Comparison of ENCODE assay signal across 20 mouse cellular contexts in the genomic region with DNA sequence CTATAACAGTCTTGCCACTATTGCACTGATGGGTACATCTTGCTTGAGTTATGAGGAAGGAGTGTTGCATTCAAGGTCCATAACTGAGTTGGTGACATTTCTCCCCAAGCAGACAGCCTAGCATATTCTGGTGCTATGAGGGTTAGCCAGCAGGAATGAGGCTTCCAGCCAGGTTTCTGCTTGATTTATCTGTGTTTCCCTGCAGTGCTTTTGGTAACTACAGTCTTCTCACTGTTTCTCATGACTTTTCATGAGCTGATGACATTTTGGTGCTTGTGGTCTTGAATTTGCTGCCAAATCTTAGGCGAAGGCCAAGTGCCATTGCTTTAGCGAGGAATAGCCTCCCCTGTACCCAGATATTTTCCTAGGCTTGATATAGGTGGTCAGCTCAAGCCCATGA. TPM values are rescaled to one million over a fixed set of nuclear protein-coding genes. Genes with fewer than 3 reads are reported as not detected.
DNase-seq lines count a peak whose midpoint lies in the region; ATAC-seq lines count a peak whose summit lies in the region.
"Had no signal": no experiment of that assay in that cellular context is flagged by ENCODE, and none has a peak within 500 bp of the region (broad histone marks: within the 10 kb centered on the region; RNA-seq: fewer than 3 reads in every experiment).

No protein-coding gene starts in this region.

- ATAC-seq in frontal cortex, adult (ENCODE audit: low TSS enrichment), result no peak
- ATAC-seq: forebrain, embryonic 13.5 days; forebrain, embryonic 15.5 days; forebrain, postnatal 0 days; Patski had no signal

- DNase-seq in adrenal gland, adult 2 months, result peak; percentile 4
- no peak for DNase-seq in adrenal gland, postnatal 36 days
- peak; percentile 41 for DNase-seq in lung, postnatal 10 days
- DNase-seq in lung, postnatal 36 days, result no peak
- DNase-seq in adipocyte (ENCODE audit: low spot score), result peak; percentile 42
- no peak for DNase-seq in kidney, postnatal 4 days
- DNase-seq: adrenal gland, adult 8-10 months; adrenal gland, postnatal 14 days; cerebellum, adult 11 months; cerebellum, adult 18-20 months; cerebellum, adult 8-10 months; cerebellum, adult 9-11 months; cerebellum, postnatal 14 days; cerebellum, postnatal 36 days; embryo, embryonic 11 days; forebrain, postnatal 0 days had no signal

RNA-seq across cellular contexts. Expression of a gene that starts 39.8 kb away (rescaled TPM):
- 10 to 100 TPM; 31.0 to 32.1 TPM for total RNA-seq in adrenal gland, adult 2 months (2021)
- 43.7 and 45.6 TPM in 2 replicates for polyA plus RNA-seq in adrenal gland, adult 2 months (2012; rRNA removed)
- total RNA-seq in adrenal gland, postnatal 36 days (2021), result 10 to 100 TPM; 26.4 to 31.6 TPM

Comparison
In these comparisons a context has a peak if more than half of its experiments do, and no peak if none do; other contexts are left out.
1. DNase-seq: peak in adrenal gland, adult 2 months (single experiment), lung, postnatal 10 days (single experiment) and adipocyte (single experiment); none in adrenal gland, postnatal 36 days (0 of 2), lung, postnatal 36 days (single experiment) and kidney, postnatal 4 days (0 of 2).